Mouse (Mus musculus): ENCODE data around the gene Adipor2.

DNA sequence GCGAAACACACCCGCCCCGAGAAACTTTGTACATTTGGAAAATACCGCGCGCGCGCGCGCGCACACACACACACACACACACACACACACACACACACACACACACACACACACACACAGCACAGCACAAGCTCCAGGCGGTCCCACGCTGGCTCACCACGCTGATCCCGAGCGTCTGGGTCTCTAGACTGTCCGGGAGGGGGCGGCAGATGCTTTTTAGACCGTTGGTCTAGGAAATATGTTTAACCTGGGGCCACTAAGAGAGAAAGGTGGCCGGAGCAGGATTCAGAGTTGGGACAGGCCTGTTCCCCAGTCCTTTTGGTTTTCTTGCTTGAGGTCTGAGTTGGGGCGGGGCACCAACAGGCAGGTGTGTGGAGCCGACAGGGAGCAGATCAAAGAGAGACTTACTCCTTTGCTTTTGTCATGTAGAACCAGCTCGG, 31.6 kb upstream of the Adipor2 start:
- TF ChIP-seq CTCF (IDR thresholded peaks at IDR 0.05; ENCODE audit: borderline replicate concordance, insufficient read depth, low read depth, low read length), result peak; percentile 27; the same call in 1 of the 2 replicates
- TF ChIP-seq POLR2A (IDR thresholded peaks at IDR 0.05; ENCODE audit: borderline replicate concordance, insufficient read depth, low read length), result no peak
